Mouse (Mus musculus) gastrocnemius, adult 8-10 months (tissue): ENCODE data around the gene Wdr63. TPM values are rescaled to one million over a fixed set of nuclear protein-coding genes. Genes with fewer than 3 reads are reported as not detected.
A peak's percentile ranks its signal among the peaks of the same experiment; 100 is the strongest.

ENCODE experiments used
- DNase-seq, 2 experiments: peaks; one replicate each; pipeline ENCODE4 v3.0.0; 2022; ENCODE audit warnings: low spot score in 2 of 2
- total RNA-seq, 4 experiments: library from RNA; stranded (reverse); gene quantifications; 2 replicates each; pipeline ENCODE4 v1.2.4; 2022

The Wdr63 gene
- not detected for total RNA-seq

GRCm38 (mm10) chr3:146107921-146108571 lies at the start of gene Wdr63:
Gene Wdr63, minus strand, starts transcription at chr3:146108130.
- DNase-seq, result no peak

DNA sequence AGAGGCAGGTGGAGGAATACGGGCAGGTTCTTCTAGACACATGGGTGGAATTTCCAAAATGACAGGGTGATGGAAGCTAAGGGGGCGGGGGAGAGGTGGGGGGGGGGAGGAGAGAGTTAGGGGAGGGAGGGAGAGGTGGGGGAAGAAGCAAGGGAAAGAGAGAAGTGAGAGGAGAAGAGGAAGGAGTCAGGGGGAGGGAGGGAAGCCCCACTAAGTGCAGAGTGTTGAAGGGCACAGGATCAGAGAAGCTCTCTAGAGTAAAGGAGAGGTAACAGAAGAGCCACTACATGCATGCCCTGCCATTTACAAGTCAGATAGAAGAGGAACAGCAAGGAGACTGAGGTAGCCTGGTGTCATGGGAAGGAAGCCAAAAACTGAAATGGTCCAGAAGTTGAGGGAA lies 48.9 kb upstream of the Wdr63 start:
- no peak for DNase-seq

GRCm38 (mm10) chr3:146155628-146156576 lies 48.0 kb upstream of the Wdr63 start:
- DNase-seq, result no peak

- peak in 1 of 2 experiments; percentile 5 for DNase-seq
Measured at GRCm38 (mm10) chr3:146153862-146154611, 46.1 kb upstream of the Wdr63 start.

GRCm38 (mm10) chr3:146152913-146153312 lies 45.0 kb upstream of the Wdr63 start:
- no peak for DNase-seq

DNA sequence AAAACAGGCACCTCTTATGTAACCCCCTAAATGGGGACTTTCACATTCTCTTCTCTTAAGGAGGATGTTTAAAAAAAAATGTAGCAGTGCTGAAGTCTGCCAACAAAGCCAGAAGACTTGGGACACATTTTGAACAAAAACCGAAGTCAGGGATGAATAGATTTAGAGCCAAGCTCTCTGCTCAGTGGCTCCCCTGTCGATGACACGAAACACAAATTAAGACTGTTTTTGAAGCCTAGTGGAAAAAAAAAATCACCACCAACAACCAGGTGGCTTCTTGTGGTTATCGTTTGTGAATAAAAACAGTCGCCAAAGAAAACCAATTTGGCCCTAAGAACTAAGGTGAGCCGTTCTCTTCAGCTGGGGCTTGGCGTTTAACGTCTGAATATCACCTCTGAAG lies 44.4 kb upstream of the Wdr63 start:
- DNase-seq, result no peak

GRCm38 (mm10) chr3:146151755-146152154 lies 43.8 kb upstream of the Wdr63 start:
- DNase-seq, result no peak

GRCm38 (mm10) chr3:146151328-146151727 lies 43.4 kb upstream of the Wdr63 start:
- DNase-seq, result no peak

DNA sequence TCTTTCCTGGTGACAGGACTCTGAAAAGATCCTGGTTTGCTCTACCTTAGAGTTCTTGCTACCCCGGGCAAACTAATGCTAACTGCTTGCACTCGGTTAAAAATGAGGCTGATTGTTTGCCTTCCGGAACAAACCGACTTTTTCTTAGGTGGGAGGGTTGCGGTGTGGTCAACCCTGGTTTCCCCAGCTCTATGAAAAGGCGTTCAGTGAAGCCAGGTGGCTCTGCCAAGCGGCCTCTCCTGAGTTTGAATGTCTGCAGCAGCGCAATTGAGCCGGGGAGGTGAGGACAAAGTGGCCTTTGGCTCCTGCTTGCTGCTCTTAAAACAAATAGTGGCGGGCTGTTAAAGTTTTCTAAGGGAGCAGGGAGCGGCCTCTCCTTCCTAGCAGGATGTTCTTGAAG lies 42.6 kb upstream of the Wdr63 start:
- no peak for DNase-seq

DNA sequence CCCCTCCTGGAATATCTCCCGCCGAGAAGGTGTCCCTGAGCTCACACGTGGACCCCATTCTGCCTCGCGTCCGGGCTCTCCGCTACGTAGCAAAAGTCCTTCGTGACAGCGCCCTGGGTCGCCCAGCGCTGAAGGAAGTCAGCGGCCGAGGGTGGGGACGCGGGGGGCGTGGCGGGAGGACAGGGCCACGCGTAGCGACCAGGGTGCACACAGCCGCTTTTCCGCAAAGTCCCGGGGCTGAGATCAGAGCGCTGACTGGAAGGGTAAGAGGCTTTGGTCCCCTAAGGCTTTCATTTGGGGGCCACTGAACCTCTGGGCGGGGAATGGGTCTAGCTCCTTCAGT lies 42.1 kb upstream of the Wdr63 start:
- peak in 1 of 2 experiments; percentile 9 for DNase-seq

GRCm38 (mm10) chr3:146149156-146150057 lies 41.5 kb upstream of the Wdr63 start, which contains the start of gene Mcoln2:
Gene Mcoln2, plus strand, starts transcription at chr3:146149833.
- no peak for DNase-seq

- DNase-seq, result no peak
Measured at GRCm38 (mm10) chr3:146146131-146146530, 38.2 kb upstream of the Wdr63 start.

DNA sequence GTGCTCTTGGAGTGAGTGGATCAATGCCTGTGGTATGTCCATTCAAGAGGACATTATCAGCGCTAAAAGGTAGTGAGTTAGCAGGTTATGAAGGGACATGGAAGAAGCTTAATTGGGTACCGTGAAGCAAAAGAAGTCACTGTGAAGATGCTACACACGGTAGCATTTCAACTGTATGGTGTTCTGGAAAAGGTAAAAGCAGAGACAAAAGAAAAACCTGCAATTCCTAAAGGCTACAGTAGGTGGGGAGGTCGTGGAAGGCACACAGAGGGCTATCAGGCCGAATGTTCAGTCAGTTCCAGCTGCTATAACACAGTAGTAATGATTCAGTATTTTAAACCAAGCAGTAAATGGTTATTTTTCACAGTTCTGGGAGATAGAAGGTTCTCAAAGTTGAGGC lies 37.6 kb upstream of the Wdr63 start:
- no peak for DNase-seq

GRCm38 (mm10) chr3:146142523-146142922 lies 34.6 kb upstream of the Wdr63 start:
- no peak for DNase-seq

DNA sequence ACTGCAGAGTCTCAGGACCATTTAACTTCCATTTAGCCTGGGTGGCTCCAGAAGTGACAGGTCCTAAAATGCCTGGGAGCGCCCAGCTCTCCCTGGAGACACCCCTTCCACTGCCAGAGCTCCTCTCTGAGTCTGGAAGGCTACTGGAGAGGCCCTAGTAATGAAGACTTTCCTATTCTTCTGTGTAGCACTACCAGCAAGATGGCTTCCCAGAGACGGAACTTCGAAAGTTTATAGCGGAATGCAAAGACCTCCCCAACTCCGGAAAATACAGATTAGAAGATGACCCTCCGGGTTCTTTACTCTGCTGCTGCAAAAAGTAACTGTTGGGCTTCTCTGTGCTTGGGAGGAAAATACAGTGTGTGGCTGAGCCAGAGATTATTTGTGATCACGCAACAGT lies 32.3 kb upstream of the Wdr63 start:
- DNase-seq, result no peak

DNA sequence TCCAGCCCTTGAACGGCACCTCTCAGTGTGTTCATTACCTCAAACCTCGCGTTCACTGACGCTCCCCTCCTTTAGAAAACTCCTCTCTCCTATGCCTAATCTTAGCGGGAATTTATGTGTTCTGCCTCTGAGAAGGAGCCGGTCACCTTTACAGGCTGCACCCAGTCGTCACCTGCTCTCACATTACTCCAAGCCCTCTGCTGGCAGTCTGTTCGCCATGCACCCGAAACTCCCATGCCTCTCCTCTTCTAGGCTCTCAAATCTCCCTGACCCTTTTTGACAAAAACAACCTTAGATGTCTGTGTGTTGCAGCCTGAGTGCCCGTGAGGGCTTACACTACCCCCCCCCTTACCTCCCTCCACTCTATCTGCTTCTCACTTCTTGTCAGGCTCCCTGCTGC lies 28.5 kb upstream of the Wdr63 start:
- DNase-seq, result no peak

DNA sequence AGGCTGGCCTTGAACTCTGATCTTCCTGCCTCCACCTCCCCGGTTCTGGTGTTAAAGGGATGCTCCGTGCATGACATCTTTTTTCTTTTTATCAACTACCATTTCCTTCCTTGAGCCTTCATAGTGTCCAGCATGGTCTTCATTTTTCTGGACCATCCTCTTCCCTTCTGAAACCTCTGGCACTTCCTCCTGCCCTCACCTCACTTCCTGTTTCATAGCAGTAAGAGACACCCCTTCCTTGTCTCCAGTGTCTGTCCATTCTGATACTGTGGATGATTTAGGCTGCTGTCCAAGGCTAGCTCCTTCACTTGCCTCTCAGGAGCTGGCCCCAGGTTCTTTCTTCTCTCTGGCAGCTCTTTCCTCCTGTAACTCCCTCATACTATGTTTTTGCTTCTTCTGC lies 27.5 kb upstream of the Wdr63 start:
- DNase-seq, result no peak

- no peak for DNase-seq
Measured at GRCm38 (mm10) chr3:146134834-146135233, 26.9 kb upstream of the Wdr63 start.

DNA sequence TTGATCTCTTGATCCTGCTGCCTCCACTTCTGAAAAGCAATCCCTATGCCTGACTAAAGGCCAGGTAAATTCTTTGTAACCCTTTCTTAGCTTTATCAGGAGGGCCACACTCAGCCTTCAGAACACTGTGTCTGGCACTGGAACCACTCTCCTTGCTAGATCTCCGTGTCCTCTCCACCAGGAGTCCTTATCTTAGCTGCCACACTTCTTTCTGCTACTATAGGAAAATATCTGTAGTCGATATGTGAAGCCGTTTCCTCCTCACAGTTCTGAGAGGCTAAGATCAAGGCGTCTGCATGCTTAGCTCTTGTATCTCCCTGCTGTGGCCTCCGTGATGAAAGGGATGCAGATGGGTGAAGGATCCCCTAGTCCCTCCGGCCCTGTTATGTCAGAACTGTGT lies 19.3 kb upstream of the Wdr63 start:
- DNase-seq, result no peak

DNA sequence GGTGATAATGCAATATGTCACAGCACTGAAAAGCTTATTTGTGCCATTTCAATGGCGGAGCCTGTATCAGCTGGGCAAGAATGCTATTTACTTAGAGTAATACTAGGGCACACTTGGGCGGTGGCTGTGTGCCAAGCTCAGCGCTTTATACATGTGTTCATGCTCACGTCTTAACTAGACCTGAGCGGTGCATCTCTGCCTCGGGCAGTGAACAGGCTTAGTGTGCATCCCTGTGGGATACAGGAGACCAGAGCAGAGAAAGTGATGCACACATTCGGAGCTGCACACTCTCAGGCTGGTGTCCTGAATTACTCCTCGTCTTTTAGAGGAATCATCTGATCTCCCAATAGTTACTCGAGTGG lies 15.5 kb upstream of the Wdr63 start:
- no peak for DNase-seq
